Mouse (Mus musculus) erythroblast, embryonic 14.5 days (primary cell): ENCODE results near the gene Tprg.

Experiments
- GATA1 ChIP-seq: IDR thresholded peaks from 2 replicates; pipeline ENCODE4 v1.6.1; 2012; ENCODE audit warnings: low read length, inconsistent platforms, mixed read lengths
- TAL1 ChIP-seq: IDR thresholded peaks from 3 replicates; pipeline ENCODE4 v1.6.1; 2012; ENCODE audit warnings: low read length, inconsistent platforms, mixed read lengths

DNA sequence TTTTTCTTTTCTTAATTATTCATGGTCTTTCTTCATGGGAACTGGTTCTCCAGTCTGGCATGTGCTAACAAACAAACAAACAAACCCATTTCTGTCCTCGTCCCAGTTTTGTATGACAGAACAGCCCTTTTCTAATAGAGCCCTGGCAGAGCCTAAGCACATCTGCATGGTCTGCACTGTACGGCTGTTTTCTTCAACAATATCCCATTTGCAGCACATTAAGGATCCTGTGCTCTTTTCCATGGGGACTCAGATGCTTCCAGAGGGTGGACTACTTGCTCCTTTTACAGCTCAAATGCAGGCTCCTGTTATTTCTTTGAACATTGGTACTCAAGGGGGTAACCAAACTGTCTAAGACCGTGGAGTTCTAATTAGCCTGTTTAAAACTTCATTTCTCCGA lies 178.1 kb downstream of the Tprg start:
- no peak for TF ChIP-seq GATA1
- no peak for TF ChIP-seq TAL1
